Mouse (Mus musculus) spleen, adult 12 weeks (tissue): ENCODE measurements around the gene Gpr183.

Experiments
- DNase-seq: peaks from one replicate; pipeline ENCODE4 v3.0.0; 2022; ENCODE audit warnings: low spot score

Gpr183 gene

GRCm38 (mm10) chr14:121987691-121988090, 22.7 kb upstream of the Gpr183 start:
- DNase-seq: no peak

GRCm38 (mm10) chr14:121987287-121987686, 22.3 kb upstream of the Gpr183 start:
- no peak for DNase-seq

DNA sequence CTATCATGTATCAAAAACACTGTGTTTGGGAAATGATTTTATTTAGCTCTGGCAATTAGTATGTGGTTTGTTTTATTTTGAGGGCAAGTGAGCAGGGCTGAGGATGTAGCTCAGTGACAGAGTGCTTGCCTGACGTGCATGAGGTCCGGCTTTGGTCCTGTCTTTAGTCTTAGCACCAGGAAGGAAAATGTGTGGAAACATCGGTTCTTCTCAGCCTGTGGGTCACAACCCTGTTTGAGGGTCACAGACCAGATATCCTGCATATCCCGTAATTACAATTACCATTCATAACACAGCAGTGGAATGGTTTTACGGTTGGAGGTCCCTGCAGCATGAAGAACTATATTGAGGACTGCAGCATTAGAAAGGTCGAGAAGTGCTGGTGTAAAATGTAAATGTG, 21.0 kb upstream of the Gpr183 start:
- DNase-seq: no peak

GRCm38 (mm10) chr14:121985477-121985876, 20.5 kb upstream of the Gpr183 start:
- no peak for DNase-seq

DNA sequence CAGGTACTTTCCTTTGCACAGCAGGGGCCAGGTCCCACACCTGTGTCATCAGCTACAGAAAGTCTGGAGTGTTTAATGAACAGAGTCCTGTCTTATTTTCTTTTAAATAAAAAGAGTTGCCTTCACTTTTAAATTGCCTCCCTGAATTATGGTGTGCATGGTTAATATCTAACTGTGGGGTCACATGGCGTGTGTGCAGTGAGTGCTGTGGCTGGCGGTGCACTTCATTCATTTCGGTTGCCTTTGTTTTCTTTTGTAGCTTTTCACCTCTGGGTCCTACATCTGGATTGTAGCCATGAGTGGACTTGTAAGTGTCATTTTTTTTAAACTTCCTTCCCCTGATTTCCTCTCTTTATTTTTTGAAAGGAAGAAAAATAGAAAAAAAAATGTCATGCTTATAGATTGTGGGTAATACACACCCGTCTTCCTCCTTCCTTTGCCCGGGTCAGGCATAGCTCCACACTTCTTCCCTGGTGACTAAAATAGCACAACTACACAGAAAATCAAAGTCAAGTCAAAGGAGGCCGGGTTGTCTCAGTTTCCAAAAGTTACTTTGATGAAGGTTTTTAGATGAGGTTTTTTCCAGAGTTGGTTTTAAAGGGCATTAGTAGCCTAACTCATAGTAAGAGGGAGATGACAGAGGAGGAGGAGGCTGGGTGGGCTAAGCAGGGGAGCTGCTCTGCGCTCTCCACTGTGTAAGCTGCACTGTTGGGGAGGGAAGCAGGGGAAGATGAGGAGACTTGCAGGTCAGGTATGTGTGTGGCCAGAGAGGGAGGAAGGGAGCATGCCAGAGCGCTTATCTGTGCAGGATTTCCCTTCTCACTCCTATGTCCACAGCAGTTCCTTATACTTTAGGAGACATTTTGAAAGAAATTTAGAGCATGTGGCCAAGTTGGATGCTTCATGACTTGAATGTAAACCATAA, 18.3 kb upstream of the Gpr183 start:
- DNase-seq: no peak

DNA sequence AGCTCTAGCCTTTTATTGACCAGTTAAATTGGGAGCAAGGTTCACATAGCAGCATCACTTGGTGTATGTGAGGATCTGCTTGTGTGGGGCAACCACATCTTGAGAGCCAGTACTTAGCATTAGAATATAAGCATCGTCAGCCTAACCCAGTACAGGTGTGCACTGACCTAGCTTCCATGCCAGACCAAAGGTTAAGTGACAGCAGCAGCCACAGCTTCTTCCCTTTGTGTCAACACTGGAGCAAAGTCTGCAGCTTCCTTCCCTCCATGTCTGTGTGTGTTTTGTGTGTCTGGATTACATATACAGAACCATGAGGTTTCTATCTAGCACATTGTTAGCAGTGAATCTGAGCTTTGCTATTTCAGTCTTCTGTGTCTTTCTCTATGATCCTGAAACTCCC, 16.5 kb upstream of the Gpr183 start:
- no peak for DNase-seq

GRCm38 (mm10) chr14:121973114-121973513, 8.1 kb upstream of the Gpr183 start:
- no peak for DNase-seq

DNA sequence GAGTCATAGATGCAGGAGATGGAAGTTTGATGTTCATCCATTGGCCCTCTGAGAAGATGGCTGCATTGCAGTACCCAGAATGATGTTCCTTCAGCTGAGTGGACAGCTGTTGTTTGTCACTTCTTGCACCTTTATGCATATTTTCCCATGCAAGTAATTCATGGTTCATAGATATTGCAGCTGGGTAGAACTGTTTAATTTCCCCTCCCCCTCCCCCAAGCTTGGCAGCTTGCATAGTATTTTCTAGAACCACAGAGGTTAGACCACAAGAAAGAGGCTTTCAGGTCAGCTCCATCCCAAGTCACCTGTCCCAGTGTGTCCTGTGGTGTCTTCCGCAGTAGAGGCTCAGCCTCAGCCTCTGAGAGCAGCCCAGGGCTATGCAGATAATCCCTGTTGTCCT, 5.4 kb upstream of the Gpr183 start:
- DNase-seq: no peak

DNA sequence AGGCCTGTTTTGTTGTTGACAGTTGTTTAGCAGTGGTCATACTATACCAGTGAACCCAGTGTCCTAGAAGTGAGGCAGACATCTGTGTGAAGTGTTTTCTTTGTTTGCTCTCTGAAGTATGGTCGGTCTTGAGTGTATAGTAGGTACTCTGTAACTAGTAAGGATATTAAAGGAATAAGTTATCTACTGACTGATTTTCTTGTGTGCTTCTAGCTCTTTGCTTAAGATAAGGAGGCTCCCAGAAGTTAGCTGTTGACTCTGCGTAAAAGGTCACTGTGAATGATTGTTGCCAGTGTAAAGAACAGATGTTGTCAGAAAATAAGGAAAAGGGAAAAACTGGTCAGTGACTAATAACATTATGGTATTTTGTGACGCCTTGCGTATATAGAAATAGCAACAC, 2.1 kb upstream of the Gpr183 start:
- no peak for DNase-seq

- DNase-seq: no peak
These were observed 466 bp upstream of the Gpr183 start for GRCm38 (mm10) chr14:121965461-121965860.

GRCm38 (mm10) chr14:121963942-121964335, 1.1 kb downstream of the Gpr183 start:
- DNase-seq: no peak

- no peak for DNase-seq
These were observed 1.6 kb downstream of the Gpr183 start for GRCm38 (mm10) chr14:121963251-121963941.

DNA sequence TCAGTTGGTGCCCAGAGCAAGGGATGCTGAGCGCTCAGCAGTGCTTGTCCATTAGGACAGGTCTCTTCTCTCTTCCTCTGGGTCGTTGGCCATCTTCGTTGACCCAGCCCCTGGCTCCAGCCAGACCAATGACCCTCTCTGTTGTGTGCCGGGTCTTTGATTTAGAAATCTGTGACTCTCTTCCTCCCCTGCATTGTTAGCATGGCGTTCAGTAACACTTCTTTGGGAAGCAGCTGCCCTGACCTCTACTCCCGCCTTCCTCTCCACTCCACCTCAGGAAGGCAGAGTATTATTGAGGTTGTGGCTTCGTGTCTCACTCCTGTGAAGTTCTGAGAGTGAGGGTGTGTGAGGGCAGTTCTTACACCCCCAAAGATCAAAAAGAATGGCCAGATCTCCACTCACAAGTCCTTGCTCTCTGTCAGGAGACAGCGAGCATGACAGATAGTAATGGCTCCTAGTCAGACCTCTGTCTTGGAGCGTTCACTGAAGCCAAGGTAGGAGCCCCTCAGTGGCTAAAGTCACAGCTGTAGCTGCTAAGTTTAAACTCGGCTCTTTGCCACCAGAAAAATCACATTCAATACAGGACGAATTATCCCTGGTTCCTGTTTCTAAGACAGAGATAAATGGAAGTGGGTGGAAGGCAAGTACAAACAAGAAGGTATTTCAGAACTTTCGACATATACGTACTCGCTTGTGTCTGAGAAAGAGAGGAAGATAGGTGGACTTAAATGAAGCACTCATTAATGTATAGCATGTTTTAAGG, 2.7 kb downstream of the Gpr183 start:
- DNase-seq: no peak

GRCm38 (mm10) chr14:121961496-121962127, 3.4 kb downstream of the Gpr183 start:
- DNase-seq: no peak

DNA sequence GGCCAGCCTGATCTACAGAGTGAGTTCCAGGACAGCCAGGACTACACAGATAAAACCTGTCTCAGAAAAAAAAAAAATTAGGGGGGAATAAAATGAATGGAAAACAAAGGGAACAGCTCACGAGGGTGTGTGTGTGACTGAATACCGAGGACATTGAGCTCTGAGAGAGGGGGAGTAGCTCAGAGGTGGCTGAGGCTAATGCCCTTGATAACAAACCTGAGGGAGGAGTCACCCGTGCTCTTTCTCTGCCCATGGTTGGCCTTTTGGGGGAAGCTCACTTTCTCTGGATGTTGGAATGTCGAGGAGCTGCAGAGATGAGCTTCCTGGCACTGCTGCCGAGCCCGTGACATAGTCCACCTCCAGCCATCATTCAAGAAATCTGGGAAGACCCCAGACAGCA, 4.0 kb downstream of the Gpr183 start:
- DNase-seq: no peak

DNA sequence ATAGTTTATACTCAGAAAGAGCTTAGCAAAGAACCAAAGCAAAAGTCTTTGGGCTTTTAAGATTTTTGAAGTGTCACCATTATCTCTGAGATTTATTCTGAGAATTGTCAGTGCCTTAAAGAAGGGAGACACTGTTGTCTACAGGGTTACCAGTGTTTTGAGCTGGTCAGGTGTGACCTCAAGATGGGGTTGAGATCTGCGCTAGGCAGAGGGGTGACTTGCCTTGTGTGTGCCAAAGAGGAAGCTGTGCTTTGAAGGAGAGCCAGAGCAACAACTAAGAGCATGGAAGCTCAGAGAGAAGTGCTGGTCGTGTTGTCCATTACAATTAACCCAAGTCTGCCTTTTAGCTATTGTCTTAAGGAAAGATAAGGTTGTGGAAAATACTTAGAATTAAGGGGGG, 4.5 kb downstream of the Gpr183 start:
- DNase-seq: no peak

DNA sequence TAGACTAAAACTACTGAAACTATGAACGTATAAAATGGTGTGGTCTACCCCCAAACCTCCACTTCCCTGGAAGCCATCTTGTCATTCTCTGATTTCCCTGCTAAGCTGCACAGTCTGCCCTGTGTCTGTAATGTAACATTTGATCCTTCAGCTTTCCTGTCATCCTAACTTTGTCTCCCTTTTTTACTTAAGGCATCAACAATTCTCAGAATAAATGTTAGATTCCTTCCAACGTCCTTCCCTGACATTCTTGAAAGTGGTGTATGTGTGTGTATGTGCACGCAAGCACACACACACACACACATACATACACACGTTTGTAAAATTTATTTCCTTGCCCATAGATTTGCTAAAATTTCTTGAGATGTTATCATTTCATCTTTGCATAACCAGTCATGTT, 5.0 kb downstream of the Gpr183 start:
- DNase-seq: no peak

DNA sequence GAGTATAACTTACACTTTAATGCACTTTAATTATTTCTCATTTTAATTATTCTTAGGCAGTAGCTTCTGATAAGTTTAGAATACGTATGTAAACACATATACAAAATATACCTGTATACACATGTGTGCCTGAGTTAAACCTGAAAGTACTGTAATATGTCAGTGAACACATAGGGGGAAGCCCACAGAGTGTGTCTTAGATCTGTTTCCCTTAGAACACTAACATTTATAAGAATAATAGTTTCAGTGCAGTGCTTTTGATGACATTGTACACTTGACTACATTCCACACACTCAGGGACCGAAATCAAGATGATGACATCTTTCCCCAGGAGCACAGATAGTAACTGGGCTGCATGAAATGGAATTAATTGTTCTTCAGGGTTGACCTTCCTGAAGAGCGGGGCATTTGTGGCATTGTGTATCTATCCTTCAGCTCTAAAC, 5.4 kb downstream of the Gpr183 start:
- no peak for DNase-seq

DNA sequence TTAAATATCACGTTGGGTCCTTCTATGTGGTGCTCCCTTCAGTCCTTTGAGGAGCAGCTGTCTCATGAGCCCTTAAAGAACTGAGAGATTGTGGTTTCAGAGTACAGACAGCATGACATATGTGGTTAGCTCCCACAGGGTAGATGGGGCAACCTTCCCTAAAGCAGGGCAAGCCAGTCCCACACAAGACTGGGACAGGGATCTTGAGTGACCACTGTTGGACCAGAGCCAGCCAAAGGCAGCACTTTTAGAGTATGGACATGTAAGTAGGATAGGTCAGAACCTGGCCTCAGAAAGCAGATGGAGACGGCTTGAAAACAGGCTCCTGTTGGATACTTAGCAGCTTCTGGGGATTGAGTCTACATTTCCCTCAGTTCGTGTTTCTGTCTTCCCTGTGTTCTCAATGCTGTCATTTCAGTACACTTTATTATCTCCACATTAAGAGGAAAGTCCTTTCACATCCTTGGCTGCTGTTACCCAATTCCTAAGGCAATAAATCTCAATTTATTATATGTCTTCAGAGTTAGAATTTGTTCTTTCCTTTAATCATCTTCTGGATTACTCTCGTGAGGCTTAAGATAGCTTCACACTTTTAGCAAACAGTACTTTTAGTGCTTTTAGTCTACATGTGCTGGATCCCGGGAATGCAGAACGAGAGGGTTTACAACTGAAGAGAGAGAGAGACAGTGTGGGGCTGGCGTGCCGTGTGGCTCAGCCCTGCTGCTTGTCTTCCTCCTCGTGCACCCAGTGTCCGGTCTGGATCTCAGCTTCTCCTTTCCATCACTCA, 6.1 kb downstream of the Gpr183 start:
- DNase-seq: no peak

- DNase-seq: no peak
These were observed 6.8 kb downstream of the Gpr183 start for GRCm38 (mm10) chr14:121958041-121958750.
